Mouse (Mus musculus) ovary, postnatal 10 days (tissue): ENCODE measurements around the gene Dennd1b.
A peak's percentile ranks its signal among the peaks of the same experiment; 100 is the strongest.

Experiments
- DNase-seq: peaks from one replicate; pipeline ENCODE4 v3.0.0; 2022; ENCODE audit warnings: low spot score

Dennd1b gene

GRCm38 (mm10) chr1:139192635-139193034, 229.4 kb downstream of the Dennd1b start:
- DNase-seq = no peak

GRCm38 (mm10) chr1:139194011-139194410, 230.8 kb downstream of the Dennd1b start:
- DNase-seq = no peak

- DNase-seq = no peak
Observed at GRCm38 (mm10) chr1:139194428-139195028, 231.3 kb downstream of the Dennd1b start.

GRCm38 (mm10) chr1:139203026-139203425, 239.8 kb downstream of the Dennd1b start:
- DNase-seq = no peak

GRCm38 (mm10) chr1:139206259-139206658, 243.0 kb downstream of the Dennd1b start:
- no peak for DNase-seq

- DNase-seq = peak; percentile 14
Observed at GRCm38 (mm10) chr1:139209796-139210195, 246.6 kb downstream of the Dennd1b start.

- DNase-seq = no peak
Observed at GRCm38 (mm10) chr1:139210505-139210904, 247.3 kb downstream of the Dennd1b start.

GRCm38 (mm10) chr1:139215311-139215710, 252.1 kb downstream of the Dennd1b start:
- no peak for DNase-seq

GRCm38 (mm10) chr1:139223804-139224203, 260.6 kb downstream of the Dennd1b start:
- no peak for DNase-seq

- no peak for DNase-seq
Observed at GRCm38 (mm10) chr1:139224309-139224949, 261.2 kb downstream of the Dennd1b start.
